Mouse (Mus musculus) limb, embryonic 15.5 days (tissue): ENCODE measurements at regions not wholly inside any gene's neighbourhood (a gene's known extent, or its start where the extent isn't known, plus 50 kb on each side); places are given as distances from the start of the nearest gene placed in this dataset.

Experiments
- ATAC-seq: fragments of 200-750 bp; cut with Nextera tagmentation; 2 replicates; pipeline ENCODE4 v1.8.0; 2017; ENCODE audit warnings: low read depth, moderate TSS enrichment; ENCODE audit not compliant: insufficient number of reproducible peaks, low FRiP score, low TSS enrichment
- H3K27ac ChIP-seq: fragments of 300-500 bp; sonication (generic); 2 replicates; pipeline ENCODE4 v1.5.1; 2015; ENCODE audit warnings: moderate library complexity, mild to moderate bottlenecking, inconsistent platforms
- H3K27me3 ChIP-seq: fragments of 300-500 bp; sonication (generic); 2 replicates; pipeline ENCODE4 v1.6.1; 2015; ENCODE audit warnings: inconsistent platforms
- H3K36me3 ChIP-seq: fragments of 300-500 bp; sonication (generic); 2 replicates; pipeline ENCODE4 v1.6.1; 2015; ENCODE audit warnings: inconsistent platforms
- H3K4me1 ChIP-seq: fragments of 300-500 bp; sonication (generic); 2 replicates; pipeline ENCODE4 v1.6.1; 2015; ENCODE audit warnings: inconsistent platforms
- H3K4me2 ChIP-seq: fragments of 300-500 bp; sonication (generic); 2 replicates; pipeline ENCODE4 v1.6.1; 2015; ENCODE audit warnings: mild to moderate bottlenecking, inconsistent platforms
- H3K4me3 ChIP-seq: fragments of 300-500 bp; sonication (generic); 2 replicates; pipeline ENCODE4 v1.5.1; 2015; ENCODE audit warnings: mild to moderate bottlenecking, inconsistent platforms
- H3K9ac ChIP-seq: fragments of 300-500 bp; sonication (generic); 2 replicates; pipeline ENCODE4 v1.6.1; 2015; ENCODE audit warnings: inconsistent platforms
- H3K9me3 ChIP-seq: fragments of 300-500 bp; sonication (generic); 2 replicates; pipeline ENCODE4 v1.6.1; 2016; ENCODE audit warnings: inconsistent platforms
- WGBS: fragments of 180-500 bp; shearing (Covaris S2); methylation state at CpG from one replicate; pipeline ENCODE4 v1.1.7; 2015; 5-methylcytosine and 5-hydroxymethylcytosine counted together

DNA sequence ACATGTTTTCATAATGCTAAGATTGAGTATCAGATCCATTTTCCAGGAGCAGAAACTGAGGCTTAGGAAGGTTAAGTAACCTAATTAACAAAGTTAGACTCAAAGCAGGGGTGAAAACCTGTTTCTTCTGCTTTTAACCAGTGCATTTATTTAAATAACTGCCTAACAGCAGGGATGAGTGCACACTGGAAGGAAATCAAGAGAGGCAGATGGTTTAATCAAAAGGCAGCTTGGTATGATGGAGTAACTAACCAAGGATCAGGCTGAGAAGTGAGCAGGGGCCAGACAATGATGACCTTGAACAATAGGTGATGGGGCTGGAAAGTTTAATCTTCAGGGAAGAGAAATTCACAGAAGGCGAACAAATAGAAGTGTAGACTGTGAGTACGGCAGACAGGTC lies 199.9 kb downstream of the Emp1 start:
- no peak for ATAC-seq
- Histone ChIP-seq H3K27ac (no peak overlapping the region), H3K9ac (no peak overlapping the region), H3K4me1 (peaks cover 17% of the 10 kb centered on the region), H3K9me3 (no peaks in the 10 kb centered on the region), H3K4me2 (no peak overlapping the region), H3K36me3 (no peaks in the 10 kb centered on the region), H3K4me3 (no peak overlapping the region), H3K27me3 (no peaks in the 10 kb centered on the region)
- WGBS, result 93% methylated on average over 2 of the region's 2 CpGs

DNA sequence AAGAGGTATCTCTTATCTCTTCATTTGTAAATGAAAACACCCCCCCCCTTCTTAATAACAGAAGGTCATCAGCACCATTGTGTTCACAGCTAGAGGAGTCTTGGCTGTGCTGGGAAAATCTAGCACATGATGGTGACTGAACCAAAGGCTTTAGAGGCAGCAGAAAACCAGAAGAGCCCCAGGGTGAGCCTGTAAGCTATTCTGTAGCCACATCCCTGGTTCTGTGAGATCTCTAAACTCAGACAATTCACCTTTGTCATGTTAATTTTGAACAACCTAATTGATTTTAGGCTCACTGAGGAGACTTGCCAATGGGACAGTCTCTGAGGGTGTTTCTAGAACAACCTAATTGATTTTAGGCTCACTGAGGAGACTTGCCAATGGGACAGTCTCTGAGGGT lies 201.4 kb downstream of the Emp1 start:
- ATAC-seq, result no peak
- Histone ChIP-seq H3K27me3 (no peaks in the 10 kb centered on the region), H3K4me2 (no peak overlapping the region), H3K4me3 (no peak overlapping the region), H3K4me1 (peaks cover 14% of the 10 kb centered on the region), H3K9me3 (no peaks in the 10 kb centered on the region), H3K27ac (no peak overlapping the region), H3K9ac (no peak overlapping the region), H3K36me3 (no peaks in the 10 kb centered on the region)

DNA sequence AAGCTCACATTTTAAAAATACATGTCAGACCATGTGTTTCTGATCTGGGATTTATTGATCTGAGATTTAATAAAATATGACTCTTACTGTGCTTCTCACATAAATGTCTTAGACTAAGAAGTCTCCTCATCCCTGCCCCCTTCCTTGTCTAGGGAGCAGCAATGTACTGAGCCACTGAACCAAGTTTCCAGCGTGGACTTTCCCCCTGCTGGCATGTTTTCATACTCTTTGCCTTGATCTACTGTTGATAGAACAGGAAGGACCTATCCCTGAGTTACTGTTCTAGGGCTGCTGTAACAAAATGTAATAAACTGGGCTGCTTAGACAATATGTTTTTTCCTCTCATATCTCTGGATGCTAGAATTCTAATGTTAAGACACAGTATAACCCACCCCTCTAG lies 206.7 kb downstream of the Emp1 start:
- Histone ChIP-seq H3K9me3 (no peaks in the 10 kb centered on the region), H3K27ac (no peak overlapping the region), H3K27me3 (no peaks in the 10 kb centered on the region), H3K4me2 (no peak overlapping the region), H3K4me3 (no peak overlapping the region), H3K36me3 (no peaks in the 10 kb centered on the region), H3K4me1 (no peaks in the 10 kb centered on the region), H3K9ac (no peak overlapping the region)
- ATAC-seq, result no peak
- WGBS, result 38% methylated on average over 1 of the region's 1 CpGs

DNA sequence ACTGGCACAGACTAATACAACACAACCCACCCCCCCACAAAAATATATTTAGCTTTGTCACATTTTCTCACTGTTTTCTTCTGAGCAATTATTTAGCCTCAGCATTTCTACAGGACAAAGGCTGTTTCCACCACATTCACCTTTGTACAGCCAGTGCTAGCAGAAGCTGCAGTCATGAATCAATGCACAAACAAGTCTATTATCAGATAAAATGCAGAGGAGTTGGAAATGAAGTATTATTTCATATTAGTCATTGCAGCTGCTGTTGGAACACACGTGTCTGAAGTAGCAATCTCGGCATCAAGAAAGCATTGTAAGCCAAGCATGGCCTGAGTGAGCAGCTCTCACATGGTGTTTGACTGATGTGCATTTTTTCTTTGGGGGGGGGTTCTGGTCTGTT lies 212.9 kb downstream of the Emp1 start:
- no peak overlapping the region for H3K27ac ChIP-seq
- ATAC-seq, result no peak
- no peak overlapping the region for H3K9ac ChIP-seq
- H3K4me2 ChIP-seq, result no peak overlapping the region
- WGBS, result 64% methylated on average over 2 of the region's 2 CpGs
- H3K27me3 ChIP-seq, result no peaks in the 10 kb centered on the region
- no peaks in the 10 kb centered on the region for H3K36me3 ChIP-seq
- H3K4me3 ChIP-seq, result no peak overlapping the region
- no peaks in the 10 kb centered on the region for H3K9me3 ChIP-seq
- no peaks in the 10 kb centered on the region for H3K4me1 ChIP-seq

DNA sequence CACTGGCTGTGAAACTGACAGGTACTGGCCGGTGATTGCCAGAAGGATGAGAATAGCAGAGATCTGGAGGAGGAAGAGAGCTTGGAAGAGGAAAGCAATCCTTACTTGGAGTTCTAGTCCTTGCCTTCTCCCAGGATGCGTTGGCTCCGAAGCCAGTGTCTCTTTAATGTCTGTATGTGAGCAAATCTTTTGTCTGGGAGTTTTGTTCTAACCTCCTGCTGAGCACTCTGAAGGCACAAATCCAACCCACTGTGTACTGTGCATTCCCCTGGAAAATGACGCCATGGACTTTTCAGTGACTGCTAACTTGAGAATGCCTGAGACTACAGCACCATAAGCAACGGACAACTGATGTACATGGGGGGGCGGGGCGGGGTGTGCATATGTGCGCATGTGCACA lies 216.4 kb downstream of the Emp1 start:
- 85% methylated on average over 8 of the region's 8 CpGs for WGBS
- no peak overlapping the region for H3K27ac ChIP-seq
- H3K9ac ChIP-seq, result no peak overlapping the region
- ATAC-seq, result no peak
- no peaks in the 10 kb centered on the region for H3K9me3 ChIP-seq
- no peaks in the 10 kb centered on the region for H3K27me3 ChIP-seq
- no peaks in the 10 kb centered on the region for H3K36me3 ChIP-seq
- no peak overlapping the region for H3K4me2 ChIP-seq
- no peak overlapping the region for H3K4me3 ChIP-seq
- H3K4me1 ChIP-seq, result no peaks in the 10 kb centered on the region

DNA sequence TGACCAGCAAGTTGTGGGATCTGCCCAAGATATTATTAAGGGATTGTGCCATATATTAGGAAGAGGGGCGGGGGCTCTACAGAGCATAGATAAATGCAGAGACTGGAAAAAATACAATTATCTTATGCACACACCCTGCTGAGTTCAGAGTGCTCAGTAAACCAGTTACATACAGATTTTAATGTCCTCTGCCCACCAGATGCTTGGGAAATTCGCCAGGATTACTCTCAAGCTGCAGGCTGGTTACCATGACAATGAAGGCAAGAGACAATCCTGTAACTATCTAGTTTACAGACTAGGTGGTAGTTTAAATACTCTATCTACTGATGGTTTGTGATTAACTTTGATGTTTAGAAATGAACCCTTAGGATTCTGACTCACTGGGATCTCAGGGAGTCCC lies 220.2 kb downstream of the Emp1 start:
- ATAC-seq, result no peak
- no peak overlapping the region for H3K4me2 ChIP-seq
- no peaks in the 10 kb centered on the region for H3K9me3 ChIP-seq
- 44% methylated on average over 2 of the region's 2 CpGs for WGBS
- no peaks in the 10 kb centered on the region for H3K27me3 ChIP-seq
- H3K4me3 ChIP-seq, result no peak overlapping the region
- H3K9ac ChIP-seq, result no peak overlapping the region
- no peaks in the 10 kb centered on the region for H3K36me3 ChIP-seq
- H3K4me1 ChIP-seq, result no peaks in the 10 kb centered on the region
- H3K27ac ChIP-seq, result no peak overlapping the region

DNA sequence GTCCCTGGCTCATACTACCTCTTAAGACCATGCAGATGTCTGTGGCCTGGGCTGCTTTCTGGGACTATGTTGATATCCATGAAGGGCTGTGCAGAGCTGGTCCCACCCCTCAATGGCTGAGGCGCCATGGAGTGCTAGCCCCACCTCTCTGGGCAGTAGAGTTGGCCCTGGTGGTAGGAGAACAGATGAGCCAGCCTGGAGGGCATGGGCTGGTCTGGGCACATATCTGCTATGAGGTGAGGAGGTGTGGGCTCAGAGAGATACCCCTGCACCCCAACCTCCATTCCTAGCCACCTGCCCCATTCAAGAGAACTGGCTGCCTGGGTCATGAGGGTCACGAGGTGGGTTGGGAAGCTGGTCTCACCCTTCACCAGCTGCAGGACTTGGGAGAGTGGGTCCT lies 222.4 kb downstream of the Emp1 start:
- no peak for ATAC-seq
- no peak overlapping the region for H3K27ac ChIP-seq
- no peak overlapping the region for H3K4me3 ChIP-seq
- H3K9ac ChIP-seq, result no peak overlapping the region
- 86% methylated on average over 2 of the region's 2 CpGs for WGBS
- no peaks in the 10 kb centered on the region for H3K9me3 ChIP-seq
- no peak overlapping the region for H3K4me2 ChIP-seq
- no peaks in the 10 kb centered on the region for H3K27me3 ChIP-seq
- no peaks in the 10 kb centered on the region for H3K36me3 ChIP-seq
- H3K4me1 ChIP-seq, result no peaks in the 10 kb centered on the region

DNA sequence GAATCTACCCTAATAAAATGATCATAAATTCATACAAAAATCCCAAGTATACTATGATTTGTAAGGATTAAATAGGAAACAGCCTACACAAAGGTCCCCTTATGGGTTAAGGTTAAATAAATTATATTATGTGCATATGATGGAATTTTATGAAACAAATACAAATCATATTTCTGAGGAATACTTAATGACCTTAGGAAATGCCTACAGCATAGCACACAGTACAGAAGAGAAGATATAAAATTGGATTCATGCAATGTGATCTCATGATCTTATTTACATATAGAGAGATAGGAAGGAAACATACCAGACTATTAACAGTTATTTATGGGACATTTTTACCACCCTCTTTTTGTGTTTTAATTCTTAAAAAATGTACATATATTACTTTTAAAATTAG lies 227.7 kb downstream of the Emp1 start:
- no peaks in the 10 kb centered on the region for H3K36me3 ChIP-seq
- no peak overlapping the region for H3K4me3 ChIP-seq
- no peak overlapping the region for H3K27ac ChIP-seq
- H3K9me3 ChIP-seq, result no peaks in the 10 kb centered on the region
- peaks cover 12% of the 10 kb centered on the region; the same call in 1 of the 2 replicates for H3K27me3 ChIP-seq
- peaks cover 2% of the 10 kb centered on the region; the same call in 1 of the 2 replicates for H3K4me1 ChIP-seq
- H3K9ac ChIP-seq, result no peak overlapping the region
- ATAC-seq, result no peak
- no peak overlapping the region for H3K4me2 ChIP-seq

DNA sequence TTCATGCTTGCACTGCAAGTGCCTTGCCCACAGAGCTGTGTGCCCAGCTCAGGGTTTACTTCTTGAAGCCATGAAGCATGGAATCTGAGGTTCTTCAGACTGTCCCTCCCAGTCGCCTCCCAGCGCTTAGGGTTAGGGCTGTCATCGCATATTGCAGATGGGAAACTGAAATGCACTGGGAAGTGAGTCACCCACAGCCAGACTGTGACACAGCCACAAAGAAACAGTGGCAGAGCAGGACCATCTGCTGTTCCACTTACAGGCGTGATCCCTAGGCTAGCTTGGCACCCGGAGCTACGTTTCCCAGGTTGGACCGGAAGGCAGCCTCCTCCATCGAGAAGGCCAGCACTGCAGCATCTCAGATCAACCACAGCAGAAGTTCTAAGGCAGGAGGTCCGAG lies 228.7 kb downstream of the Emp1 start:
- no peak overlapping the region for H3K4me2 ChIP-seq
- no peak for ATAC-seq
- WGBS, result 90% methylated on average over 9 of the region's 9 CpGs

DNA sequence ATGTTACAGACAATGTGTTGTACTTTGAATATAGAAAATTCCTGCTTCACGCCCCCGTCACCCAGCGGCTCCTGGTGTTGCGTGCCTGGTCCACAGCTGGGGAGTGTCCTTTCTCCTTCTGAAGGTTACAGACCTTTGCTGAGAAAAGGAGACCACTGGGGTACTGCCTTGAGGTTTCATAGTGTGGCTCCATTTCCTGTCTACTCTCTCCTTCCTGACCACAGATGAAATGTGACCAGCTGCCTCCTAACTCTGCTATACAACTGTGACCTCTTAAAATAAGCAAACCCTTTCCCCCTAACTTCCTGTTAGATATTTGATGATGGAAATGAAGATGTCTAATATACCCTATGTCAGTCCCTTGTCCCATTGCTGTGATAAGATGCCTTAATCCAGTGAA lies 234.0 kb downstream of the Emp1 start:
- Histone ChIP-seq H3K27ac (no peak overlapping the region), H3K9ac (no peak overlapping the region), H3K4me1 (peaks cover 2% of the 10 kb centered on the region; the same call in 1 of the 2 replicates), H3K27me3 (peaks cover 12% of the 10 kb centered on the region; the same call in 1 of the 2 replicates), H3K36me3 (no peaks in the 10 kb centered on the region), H3K4me2 (no peak overlapping the region), H3K4me3 (no peak overlapping the region), H3K9me3 (no peaks in the 10 kb centered on the region)
- 86% methylated on average over 4 of the region's 4 CpGs for WGBS
- no peak for ATAC-seq

More for the DNA sequence above, 228.7 kb downstream of the Emp1 start:
- Histone ChIP-seq H3K27ac (no peak overlapping the region), H3K9me3 (no peaks in the 10 kb centered on the region), H3K36me3 (no peaks in the 10 kb centered on the region), H3K4me3 (no peak overlapping the region), H3K4me1 (peaks cover 2% of the 10 kb centered on the region; the same call in 1 of the 2 replicates), H3K9ac (no peak overlapping the region), H3K27me3 (peaks cover 12% of the 10 kb centered on the region; the same call in 1 of the 2 replicates)

DNA sequence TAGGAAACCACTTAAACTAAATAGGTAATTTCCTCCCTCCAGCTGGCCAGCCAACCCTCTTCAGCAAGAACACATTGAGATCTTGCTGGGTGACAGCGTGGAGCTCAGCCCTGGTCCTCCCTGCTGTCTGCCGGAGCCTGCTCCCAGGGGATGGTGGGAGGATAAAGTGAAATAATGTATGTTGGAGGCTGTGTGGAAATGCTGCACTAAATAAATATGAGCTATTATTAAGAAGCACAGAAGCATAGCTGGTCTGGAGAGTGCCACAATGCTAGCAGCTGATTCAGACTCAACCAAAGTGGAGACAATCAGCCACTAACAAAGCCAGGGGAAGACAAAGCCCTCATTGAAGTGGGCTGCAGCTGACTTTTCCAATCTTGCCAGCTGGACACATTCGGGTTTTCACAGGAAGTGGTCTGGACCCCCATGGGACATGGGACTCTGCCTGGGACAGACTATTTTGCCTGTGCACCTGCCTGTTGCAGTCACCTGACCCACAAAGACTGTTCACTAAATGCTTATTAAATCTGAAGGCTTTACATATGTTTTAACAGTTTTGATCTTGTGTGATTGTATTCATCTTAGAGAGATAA lies 248.3 kb downstream of the Emp1 start:
- WGBS, result 49% methylated on average over 3 of the region's 3 CpGs
- Histone ChIP-seq H3K4me2 (no peak overlapping the region), H3K36me3 (no peaks in the 10 kb centered on the region), H3K9me3 (no peaks in the 10 kb centered on the region), H3K27ac (no peak overlapping the region), H3K9ac (no peak overlapping the region), H3K27me3 (no peaks in the 10 kb centered on the region), H3K4me3 (no peak overlapping the region), H3K4me1 (no peaks in the 10 kb centered on the region)
- no peak for ATAC-seq

DNA sequence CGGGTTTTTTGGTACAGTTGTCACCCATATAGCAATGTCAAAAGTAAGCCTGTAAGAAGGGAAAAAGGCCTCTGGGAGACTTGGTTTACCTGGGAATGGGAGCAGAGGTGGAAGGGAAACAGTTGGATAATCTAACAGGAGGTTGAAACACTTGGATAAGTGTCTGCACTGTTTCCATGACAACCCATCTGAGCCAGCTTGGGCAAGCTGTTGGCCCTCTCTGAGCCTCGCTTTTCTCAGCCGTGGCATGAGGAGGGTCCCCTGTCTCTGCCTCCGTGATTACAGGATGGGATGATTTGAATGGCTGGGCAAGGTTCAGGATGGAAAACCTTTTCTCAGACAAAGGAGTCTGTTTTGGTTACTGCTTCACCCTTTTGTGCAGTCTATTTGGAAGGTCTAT lies 265.6 kb downstream of the Emp1 start:
- WGBS, result 60% methylated on average over 4 of the region's 4 CpGs
- ATAC-seq, result no peak

DNA sequence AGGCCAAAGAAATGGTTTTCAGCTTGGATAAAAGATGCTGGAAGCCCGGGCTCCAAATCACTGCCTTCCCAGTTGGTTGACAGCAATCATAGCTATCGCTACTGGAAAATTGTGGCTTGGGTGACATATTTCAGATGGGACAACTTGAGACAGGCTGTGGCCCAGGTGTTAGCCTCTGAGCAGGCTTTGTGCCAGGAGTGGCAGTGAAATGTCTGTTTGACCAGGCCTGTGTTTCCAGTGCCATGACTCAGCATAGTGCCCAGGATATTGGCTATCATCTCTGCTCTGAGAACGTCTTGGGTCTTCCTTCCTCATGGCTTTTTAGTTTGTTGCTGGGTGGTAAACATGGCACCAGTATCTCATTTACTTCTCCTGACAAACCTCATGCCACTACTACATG lies 266.9 kb downstream of the Emp1 start:
- no peaks in the 10 kb centered on the region for H3K27me3 ChIP-seq
- no peak for ATAC-seq
- no peak overlapping the region for H3K4me2 ChIP-seq
- H3K27ac ChIP-seq, result no peak overlapping the region
- no peaks in the 10 kb centered on the region for H3K36me3 ChIP-seq
- no peaks in the 10 kb centered on the region for H3K4me1 ChIP-seq
- 74% methylated on average over 3 of the region's 3 CpGs for WGBS
- H3K9ac ChIP-seq, result no peak overlapping the region
- no peaks in the 10 kb centered on the region for H3K9me3 ChIP-seq
- H3K4me3 ChIP-seq, result no peak overlapping the region

More for the DNA sequence above, 265.6 kb downstream of the Emp1 start:
- H3K4me3 ChIP-seq, result no peak overlapping the region
- no peak overlapping the region for H3K9ac ChIP-seq
- H3K27me3 ChIP-seq, result no peaks in the 10 kb centered on the region
- H3K9me3 ChIP-seq, result no peaks in the 10 kb centered on the region
- H3K36me3 ChIP-seq, result no peaks in the 10 kb centered on the region
- no peaks in the 10 kb centered on the region for H3K4me1 ChIP-seq
- no peak overlapping the region for H3K4me2 ChIP-seq
- H3K27ac ChIP-seq, result no peak overlapping the region
